Mouse (Mus musculus) CD4-positive naive resting alpha-beta T cell, adult 76 days (primary cell): ENCODE measurements around the gene Rassf10. TPM values are rescaled to one million over a fixed set of nuclear protein-coding genes. Genes with fewer than 3 reads are reported as not detected.

Experiments
- total RNA-seq: library from RNA; stranded (reverse); gene quantifications from one replicate; pipeline ENCODE4 v1.2.4, GENCODE M21; 2023

Rassf10 gene
- not detected for total RNA-seq

GRCm38 (mm10) chr7:112953777-112954291, at the start of gene Rassf10:
Gene Rassf10, plus strand, starts transcription at chr7:112953962.

